Mouse (Mus musculus): ENCODE results near the gene Olfml2b. TPM values are rescaled to one million over a fixed set of nuclear protein-coding genes. Genes with fewer than 3 reads are reported as not detected.

Olfml2b gene
- polyA plus RNA-seq, 1 experiment = not detected

DNA sequence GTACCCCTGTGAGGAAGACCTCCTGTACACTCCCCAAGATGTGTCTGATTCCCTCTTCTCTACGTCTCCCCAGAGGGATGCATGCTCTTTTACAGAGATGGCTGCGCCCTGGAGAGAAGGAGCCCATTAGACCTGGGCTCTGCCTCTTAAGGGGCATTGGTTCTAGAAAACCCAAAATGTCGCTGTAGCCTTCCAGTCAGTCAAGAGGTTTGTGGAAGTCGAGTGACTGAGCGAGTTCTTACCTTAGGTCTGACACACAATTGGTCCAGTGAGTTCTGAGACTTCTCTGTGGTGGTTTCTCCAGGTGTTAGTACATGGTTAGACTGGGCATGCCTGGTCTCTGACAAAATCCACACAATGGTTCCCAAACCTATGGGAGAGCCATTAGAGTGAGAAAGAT lies 12.8 kb upstream of the Olfml2b start:
- TF ChIP-seq GATA1 (IDR thresholded peaks at IDR 0.05; ENCODE audit: low read length) = no peak

DNA sequence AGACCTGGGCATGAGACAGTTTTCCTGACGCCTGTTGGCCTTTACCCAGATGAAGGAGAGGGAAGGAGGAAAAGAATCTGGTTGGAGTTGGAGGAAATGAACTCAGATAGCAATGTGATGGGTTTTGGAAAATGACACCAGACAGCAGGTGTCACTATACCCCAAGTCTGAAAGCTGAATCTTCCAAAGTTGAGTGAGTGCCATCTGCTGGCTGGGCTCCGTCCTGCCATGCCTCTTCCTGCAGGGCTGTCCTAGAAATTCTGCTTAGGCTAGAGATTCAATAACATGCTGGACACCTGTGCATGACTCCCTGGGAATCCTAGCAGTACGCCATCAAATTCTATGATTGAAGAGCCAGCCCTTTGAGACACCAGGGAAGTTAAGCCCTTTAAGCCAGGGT lies 11.9 kb upstream of the Olfml2b start:
- no peak for TF ChIP-seq GATA1 (IDR thresholded peaks at IDR 0.05; ENCODE audit: low read length)

DNA sequence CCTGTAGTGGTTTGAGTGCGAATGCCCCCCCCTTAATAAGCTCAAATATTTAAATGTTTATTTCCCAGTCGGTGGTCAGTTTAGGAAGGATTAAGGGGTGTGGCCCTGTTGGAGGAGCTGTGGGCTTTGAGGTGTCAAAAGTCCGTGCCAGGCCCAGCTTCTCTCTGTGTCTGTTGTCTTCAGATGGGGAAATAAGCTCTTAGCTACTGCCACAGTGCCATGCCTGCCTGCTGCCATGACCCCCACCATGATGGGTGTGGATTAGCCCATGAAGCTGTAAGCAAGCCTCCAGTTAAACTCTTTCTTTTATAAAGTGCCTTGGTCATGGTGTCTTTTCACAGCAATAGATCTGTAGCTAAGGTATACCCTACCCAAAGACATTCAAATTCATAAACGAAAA lies 11.5 kb upstream of the Olfml2b start:
- TF ChIP-seq GATA1 (IDR thresholded peaks at IDR 0.05; ENCODE audit: low read length) = no peak

DNA sequence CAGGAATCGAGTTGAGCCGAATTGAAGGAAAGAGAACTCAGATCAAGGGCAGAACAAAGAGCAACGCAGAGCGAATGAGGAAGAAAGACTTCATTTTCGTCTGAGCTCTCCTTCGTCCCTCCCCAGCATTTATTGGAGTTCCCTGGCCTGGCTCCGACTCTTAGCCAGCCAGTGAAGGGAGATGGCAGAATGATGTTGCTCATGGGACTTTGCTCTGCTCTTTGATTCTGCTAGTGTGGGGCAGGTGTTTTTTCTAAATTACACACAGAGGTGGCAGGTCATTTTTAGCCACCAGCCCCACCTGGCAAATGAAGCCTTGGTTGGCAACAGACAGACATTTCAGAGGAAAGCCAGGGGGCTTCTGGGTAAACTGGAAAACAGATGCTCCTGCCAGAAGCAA lies 5.4 kb upstream of the Olfml2b start:
- no peak for TF ChIP-seq GATA1 (IDR thresholded peaks at IDR 0.05; ENCODE audit: low read length)

DNA sequence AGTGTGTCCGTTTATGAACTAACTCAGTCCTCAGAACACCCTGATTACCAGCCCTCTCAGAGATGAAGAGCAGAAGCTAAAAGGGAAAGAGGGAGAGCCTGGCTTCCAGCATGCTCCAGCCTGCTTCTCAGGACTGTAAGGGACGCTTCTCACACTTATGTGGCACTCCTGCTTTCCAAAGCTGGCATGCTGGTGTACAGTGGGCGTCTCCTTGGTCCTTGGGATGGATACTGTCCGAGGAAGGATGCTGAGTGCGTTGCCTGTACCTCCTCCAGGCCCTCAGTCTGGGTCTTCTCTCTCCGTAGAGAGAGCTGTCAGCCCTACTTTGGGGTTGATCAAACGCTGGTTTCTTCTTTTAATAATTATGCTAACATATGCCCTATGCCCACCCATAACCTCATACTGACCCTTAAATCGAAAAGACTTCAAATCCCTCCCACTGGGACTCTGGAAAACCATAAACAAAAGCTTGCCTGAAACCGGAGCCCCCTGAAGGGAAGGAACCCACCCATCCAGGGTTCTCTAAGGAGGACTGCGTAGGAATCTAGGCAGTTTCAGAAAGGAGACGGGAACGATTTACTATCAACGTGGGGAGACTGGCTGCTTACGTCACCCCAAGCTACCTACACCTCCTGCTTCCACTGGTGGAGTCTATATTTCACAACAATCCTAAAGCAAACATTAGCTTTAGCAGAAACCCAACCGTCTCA lies 1.7 kb downstream of the Olfml2b start:
- no peak for TF ChIP-seq GATA1 (IDR thresholded peaks at IDR 0.05; ENCODE audit: low read length)

DNA sequence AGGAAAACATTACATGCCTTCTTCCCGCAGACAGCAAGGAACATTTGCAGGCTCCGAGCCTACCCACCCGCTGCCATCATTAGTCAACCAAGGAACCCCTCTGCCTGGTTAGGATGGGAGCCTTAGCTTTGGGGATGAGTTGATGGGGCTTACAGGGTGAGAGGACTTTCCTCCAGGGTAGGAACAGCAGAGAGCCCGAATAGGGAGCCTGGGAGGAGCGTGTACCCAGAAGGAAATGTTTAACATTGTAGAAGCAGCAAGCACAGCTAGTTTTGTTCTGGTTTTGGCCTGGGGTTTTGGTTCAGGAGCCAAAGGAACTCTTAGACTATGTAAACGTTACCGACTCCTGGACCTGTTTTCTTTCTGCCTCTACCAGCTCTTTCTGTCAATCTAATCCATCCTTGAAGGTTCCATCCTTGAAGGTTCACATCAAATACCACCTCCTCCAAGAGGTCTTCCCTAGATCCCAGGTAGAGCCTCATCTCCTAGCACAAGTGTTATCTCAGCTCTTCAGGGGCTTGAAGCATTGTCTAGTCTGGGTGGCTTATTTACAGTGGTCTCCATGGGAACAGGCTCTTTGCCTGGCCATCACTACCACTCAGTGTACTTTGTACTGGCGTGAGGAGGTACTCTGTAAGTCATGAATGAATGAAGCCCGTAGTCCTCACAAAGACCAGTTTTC lies 2.4 kb downstream of the Olfml2b start:
- TF ChIP-seq GATA1 (IDR thresholded peaks at IDR 0.05; ENCODE audit: low read length) = no peak

DNA sequence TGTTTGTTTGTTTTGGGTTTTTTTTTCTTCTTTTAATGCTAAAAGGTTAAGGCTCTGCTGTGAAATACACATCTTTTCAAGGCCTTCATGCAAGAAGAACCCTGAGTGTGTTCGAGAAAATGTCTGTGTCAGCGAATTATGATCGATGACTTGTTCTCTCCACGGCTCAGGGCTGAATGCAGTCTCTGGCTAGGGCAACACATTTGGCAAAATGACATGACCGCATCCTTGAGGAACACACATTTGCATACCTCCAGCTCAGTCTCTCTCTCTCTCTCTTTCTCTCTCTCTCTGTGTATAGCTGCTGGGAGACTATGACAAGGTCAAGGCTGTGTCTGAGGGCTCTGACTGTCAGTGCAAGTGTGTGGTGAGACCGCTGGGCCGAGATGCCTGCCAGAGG lies 3.0 kb downstream of the Olfml2b start:
- TF ChIP-seq GATA1 (IDR thresholded peaks at IDR 0.05; ENCODE audit: low read length) = no peak

DNA sequence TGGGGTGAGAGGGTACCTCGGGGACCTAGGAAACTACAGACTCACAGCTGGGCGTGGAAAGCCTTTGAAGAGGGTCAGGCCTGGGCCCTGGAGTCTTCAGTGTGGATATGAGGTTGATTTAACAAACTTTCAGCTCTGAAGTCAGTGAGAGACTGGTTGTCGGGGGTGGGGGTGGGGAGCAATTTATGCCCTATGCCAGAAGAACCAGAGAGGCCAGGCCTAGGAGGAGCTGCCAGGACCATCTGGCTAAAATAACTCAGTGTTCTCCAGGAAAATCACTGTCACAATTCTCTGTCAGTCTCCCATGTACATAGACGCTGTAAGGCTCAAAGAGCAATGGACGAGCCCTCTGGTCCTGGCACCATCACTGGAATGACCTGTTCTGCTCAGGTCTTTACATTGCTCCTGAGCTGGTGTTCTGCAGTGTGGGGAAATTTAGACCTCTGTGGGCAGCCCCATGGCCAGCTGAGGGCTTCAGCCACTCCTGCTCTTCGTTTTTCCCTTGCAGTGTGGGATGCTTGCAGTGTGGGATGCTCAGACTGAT lies 3.7 kb downstream of the Olfml2b start:
- TF ChIP-seq GATA1 (IDR thresholded peaks at IDR 0.05; ENCODE audit: low read length) = no peak

DNA sequence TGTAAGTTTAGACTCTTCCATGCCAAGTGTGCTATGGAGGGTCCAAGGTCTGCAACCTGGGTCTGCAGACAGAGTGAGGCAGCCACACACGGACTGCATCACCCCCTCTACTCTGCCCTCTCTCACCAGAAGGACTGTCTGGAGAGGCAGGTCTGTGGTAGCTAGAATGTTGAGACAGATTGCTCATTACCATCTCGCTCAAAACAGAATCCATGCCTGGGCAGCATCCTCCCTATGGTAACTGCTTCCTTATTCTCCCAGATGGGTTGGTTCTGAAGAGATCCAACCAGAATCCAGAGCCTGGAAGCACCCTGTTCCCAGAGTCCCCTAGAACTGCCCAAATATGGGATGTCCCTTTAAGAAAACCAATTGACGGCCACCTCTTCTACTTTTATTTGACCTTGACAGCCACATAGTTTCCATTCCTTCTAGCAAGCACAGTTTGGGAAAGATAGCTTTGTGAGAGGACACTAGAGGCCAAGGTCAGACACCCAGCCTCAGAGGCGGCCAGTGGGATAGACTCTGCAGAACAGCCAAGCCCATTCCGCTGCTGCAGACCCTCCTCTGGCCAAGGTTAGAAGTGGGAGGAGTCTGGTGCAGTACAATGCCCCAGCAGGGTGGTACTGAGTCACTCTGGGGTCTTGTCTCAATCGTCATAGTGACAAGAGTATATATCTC lies 6.9 kb downstream of the Olfml2b start:
- TF ChIP-seq GATA1 (IDR thresholded peaks at IDR 0.05; ENCODE audit: low read length) = no peak

DNA sequence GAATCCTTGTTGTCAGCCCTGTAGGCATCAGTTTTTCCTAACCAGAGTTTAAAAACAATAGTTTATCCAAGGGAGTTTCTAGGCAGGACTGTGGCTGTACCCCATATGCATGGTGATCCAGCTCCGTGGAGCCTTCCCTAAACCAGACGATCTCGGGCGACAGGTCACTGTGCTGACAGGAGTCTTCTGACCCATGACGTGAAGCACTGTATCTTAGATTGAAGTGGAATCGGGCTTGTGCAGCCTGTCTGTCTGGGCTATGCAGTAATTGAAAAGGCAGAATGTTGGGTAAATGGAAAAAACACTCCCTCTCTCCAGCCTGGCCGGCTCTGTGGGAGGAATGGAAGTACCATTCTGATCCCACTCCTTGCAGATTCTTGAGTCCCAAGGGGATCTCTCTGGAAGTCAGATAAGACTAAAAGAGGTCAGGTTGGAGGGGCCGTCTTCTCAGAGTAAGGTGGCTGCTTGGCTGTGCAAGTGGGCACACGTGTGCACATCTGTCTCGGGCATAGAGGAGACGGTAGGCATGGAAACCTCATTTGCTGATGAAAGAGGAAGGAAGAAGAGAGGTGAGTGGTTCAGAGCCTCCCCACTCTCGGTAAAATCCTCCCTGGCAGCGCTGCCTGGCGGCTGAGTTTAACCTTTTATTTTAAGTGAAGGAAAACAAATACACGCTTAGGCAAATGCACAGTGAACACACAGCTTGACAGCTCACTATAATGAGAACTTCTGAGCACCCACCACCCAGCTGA lies 7.8 kb downstream of the Olfml2b start:
- no peak for TF ChIP-seq GATA1 (IDR thresholded peaks at IDR 0.05; ENCODE audit: low read length)

DNA sequence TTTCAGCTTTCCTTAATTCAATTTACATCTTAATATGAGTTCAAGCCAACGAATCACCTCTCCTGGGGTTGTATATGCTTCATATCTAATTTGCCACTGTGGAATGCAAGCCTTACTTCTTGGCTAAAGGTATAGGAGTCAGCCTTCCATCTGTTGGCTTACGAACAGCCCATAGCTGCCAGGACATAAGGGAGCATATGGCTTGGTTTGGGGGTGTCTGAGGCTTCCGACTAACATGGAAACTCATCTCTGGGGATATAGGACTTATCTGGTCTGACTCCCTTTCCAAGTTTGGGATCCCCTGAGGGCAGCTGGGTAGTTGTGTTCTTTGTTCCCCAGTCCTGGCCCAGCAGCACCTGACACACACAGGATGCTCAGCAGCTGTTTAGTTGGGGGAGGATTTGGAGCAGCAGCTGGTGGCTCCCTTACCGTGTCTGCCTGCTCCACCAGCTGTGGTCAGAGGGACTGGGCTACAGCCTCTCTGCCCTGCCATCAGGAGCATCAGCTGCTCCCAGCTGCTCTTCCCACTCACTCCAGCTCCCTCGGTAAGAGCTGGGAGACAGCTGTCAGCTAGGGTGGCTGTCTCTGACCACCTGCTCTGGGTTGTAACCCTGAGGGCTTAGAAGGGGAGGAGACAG lies 11.1 kb downstream of the Olfml2b start:
- no peak for TF ChIP-seq GATA1 (IDR thresholded peaks at IDR 0.05; ENCODE audit: low read length)

DNA sequence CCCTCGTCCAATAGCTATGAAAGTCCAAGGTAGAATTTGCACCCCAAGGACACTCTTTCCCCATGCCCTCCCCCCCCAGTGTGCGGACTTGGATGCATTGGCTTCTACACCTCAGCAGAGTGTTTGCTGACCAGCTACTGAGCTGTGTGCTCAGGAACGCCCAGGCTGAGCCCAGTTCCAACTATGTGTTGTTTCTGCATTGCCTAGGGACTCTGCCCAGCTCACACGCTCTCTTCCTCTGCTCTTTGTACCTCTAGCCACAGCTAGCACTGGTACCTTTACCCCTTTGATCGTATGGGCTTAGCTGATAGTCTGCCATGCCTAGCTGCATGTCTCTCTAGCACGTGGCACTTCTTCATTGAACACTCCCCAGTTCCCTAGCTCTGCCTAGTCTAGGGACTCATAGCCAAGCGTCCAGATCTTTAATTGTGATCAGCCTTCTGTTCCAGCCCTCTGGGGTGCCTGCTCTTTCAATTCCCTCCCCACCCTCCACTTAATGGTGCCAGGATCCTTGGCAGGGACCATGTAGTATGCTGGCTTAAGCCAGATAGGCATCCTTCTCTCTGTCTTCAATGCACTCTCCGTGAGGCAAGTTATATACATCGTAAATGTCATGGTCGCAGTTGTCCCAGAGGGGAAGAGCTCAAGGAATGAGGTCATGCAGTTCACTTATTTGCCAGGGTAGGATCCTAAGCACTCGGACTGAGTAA lies 12.3 kb downstream of the Olfml2b start:
- TF ChIP-seq GATA1 (IDR thresholded peaks at IDR 0.05; ENCODE audit: low read length) = no peak

DNA sequence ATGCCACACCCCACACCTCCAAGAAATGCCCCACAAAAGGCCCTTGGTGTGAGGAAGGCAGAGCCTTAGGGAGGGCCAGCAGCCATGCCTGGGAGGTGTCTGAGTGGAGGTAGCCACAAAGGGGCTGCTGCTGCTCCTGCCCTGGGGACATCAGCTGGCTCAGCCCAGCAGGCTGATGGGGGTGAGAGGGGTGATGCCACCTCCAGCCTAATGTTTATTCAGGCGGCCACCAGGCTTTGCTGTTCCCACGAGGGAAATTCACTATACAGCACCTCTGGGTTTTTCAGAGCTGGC lies 12.8 kb downstream of the Olfml2b start:
- TF ChIP-seq GATA1 (IDR thresholded peaks at IDR 0.05; ENCODE audit: low read length) = no peak

DNA sequence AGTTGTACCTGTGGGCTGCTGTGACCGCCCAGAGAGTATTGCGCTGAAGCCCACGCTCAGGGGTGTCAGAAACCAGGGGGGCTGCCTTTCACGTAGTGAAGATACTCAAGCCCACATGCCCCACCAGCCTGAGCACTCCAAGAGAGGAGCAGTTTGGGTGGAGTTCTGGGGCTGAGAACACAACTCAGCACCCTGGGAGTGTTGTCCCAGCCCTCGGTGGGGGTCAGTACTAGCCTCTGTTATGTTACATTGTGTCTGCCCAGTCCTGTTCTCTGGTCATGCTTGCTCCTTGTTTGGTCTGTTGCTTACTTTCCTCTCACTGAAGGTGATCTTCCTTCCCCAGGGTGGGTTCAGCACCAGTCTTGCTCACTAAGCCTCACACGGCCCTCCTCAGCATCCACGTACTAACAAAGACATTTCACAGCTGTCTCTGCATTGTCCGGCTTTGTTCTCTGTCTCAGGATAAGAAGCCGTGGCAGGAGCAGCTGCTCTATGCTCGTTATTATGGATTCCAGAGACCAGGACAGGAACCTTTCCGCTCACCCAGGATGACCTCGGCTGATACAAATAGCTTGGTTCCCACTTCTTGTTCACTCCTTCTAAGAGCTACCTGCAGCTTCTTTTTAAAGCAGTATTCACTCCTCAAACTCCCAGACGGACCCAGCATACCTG lies 13.4 kb downstream of the Olfml2b start:
- TF ChIP-seq GATA1 (IDR thresholded peaks at IDR 0.05; ENCODE audit: low read length) = no peak
